Mouse (Mus musculus) embryonic facial prominence, embryonic 12.5 days (tissue): ENCODE data around the gene Lmntd1. TPM values are rescaled to one million over a fixed set of nuclear protein-coding genes. Genes with fewer than 3 reads are reported as not detected.

Experiments used
- ATAC-seq: fragments of 200-750 bp; cut with Nextera tagmentation; 2 replicates; pipeline ENCODE4 v1.8.0; 2017; ENCODE audit not compliant: insufficient number of reproducible peaks, insufficient read depth, low FRiP score, low TSS enrichment
- H3K27ac ChIP-seq: fragments of 300-500 bp; sonication (generic); 2 replicates; pipeline ENCODE4 v1.5.1; 2016; ENCODE audit warnings: mild to moderate bottlenecking
- H3K27me3 ChIP-seq: fragments of 300-500 bp; sonication (generic); 2 replicates; pipeline ENCODE4 v1.6.1; 2016; ENCODE audit warnings: mild to moderate bottlenecking, moderate library complexity
- H3K36me3 ChIP-seq: fragments of 300-500 bp; sonication (generic); 2 replicates; pipeline ENCODE4 v1.6.1; 2016; ENCODE audit warnings: mild to moderate bottlenecking
- H3K4me1 ChIP-seq: fragments of 300-500 bp; sonication (generic); 2 replicates; pipeline ENCODE4 v1.6.1; 2016
- H3K4me2 ChIP-seq: fragments of 300-500 bp; sonication (generic); replicated peaks from 2 replicates; pipeline ENCODE4 v1.6.1; 2016; ENCODE audit warnings: mild to moderate bottlenecking, moderate library complexity
- H3K4me3 ChIP-seq: fragments of 300-500 bp; sonication (generic); 2 replicates; pipeline ENCODE4 v1.5.1; 2016; ENCODE audit warnings: mild to moderate bottlenecking
- H3K9ac ChIP-seq: fragments of 300-500 bp; sonication (generic); 2 replicates; pipeline ENCODE4 v1.6.1; 2016; ENCODE audit warnings: mild to moderate bottlenecking, moderate library complexity
- H3K9me3 ChIP-seq: fragments of 300-500 bp; sonication (generic); 2 replicates; pipeline ENCODE4 v1.6.1; 2016; ENCODE audit warnings: mild to moderate bottlenecking, moderate library complexity
- WGBS: fragments of 180-500 bp; shearing (Covaris S2); methylation state at CpG from one replicate; pipeline ENCODE4 v1.1.7; 2016; 5-methylcytosine and 5-hydroxymethylcytosine counted together
- polyA plus RNA-seq: library from polyadenylated mRNA; unstranded; fragments of >200 nt; fragmentation: Nextera tagmentation; extraction: Ambion mirVana; gene quantifications from 2 replicates; pipeline ENCODE4 v1.2.1, GENCODE M21; 2016

The Lmntd1 gene
- polyA plus RNA-seq, 1 experiment from 2014 or later, result 0.19 TPM

GRCm38 (mm10) chr6:145442786-145443185, 171.3 kb downstream of the Lmntd1 start:
- ATAC-seq, result no peak
- 56% methylated on average over 13 of the region's 13 CpGs for WGBS
- peaks cover 16% of the 10 kb centered on the region for H3K4me1 ChIP-seq

DNA sequence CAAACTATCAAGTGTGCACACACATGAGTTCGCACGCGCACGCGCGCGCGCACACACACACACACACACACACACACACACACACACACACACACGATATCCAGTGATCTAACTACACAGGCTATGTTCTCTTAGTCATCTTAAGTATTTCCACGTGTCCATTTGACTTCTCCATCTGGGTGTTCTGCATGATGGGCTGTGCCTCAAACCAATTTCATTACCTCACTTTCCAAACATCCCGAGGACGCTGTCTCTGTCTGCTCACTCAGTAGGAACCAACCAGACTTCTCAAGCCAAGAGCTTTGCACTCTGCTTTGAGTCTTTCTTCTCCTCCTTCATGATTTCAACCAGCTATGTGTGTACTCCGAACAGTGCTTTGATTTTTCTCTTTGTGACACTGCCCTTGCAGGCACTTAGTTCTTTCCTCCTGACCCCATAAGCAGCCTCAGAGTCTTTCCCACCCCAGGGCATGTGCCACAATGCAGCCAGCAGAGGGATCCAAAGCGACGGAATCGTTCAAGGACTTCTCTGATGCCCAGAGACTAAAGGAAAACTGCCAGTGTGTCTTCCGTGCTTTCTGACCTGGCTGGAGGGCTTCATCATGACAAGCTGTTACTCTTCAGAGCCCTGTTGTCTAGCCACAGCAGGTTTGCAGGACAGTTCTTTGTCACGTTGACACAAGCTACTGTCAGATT, 172.6 kb downstream of the Lmntd1 start:
- H3K4me3 ChIP-seq, result no peak overlapping the region
- WGBS, result 53% methylated on average over 18 of the region's 18 CpGs
- no peak for ATAC-seq
- H3K9ac ChIP-seq, result no peak overlapping the region
- H3K27ac ChIP-seq, result peak overlapping the region; percentile 80
- H3K4me2 ChIP-seq, result no peak overlapping the region
- H3K36me3 ChIP-seq, result no peaks in the 10 kb centered on the region
- H3K4me1 ChIP-seq, result peaks cover 16% of the 10 kb centered on the region
- H3K27me3 ChIP-seq, result no peaks in the 10 kb centered on the region
- H3K9me3 ChIP-seq, result no peaks in the 10 kb centered on the region

More at GRCm38 (mm10) chr6:145442786-145443185, 171.3 kb downstream of the Lmntd1 start:
- Histone ChIP-seq H3K27ac (no peak overlapping the region), H3K4me3 (no peak overlapping the region), H3K27me3 (no peaks in the 10 kb centered on the region), H3K9ac (no peak overlapping the region), H3K9me3 (no peaks in the 10 kb centered on the region), H3K4me2 (no peak overlapping the region), H3K36me3 (no peaks in the 10 kb centered on the region)

- no peaks in the 10 kb centered on the region for H3K9me3 ChIP-seq
- 80% methylated on average over 5 of the region's 5 CpGs for WGBS
- H3K36me3 ChIP-seq, result no peaks in the 10 kb centered on the region
- peaks cover 11% of the 10 kb centered on the region; the same call in 1 of the 2 replicates for H3K4me1 ChIP-seq
- H3K27me3 ChIP-seq, result no peaks in the 10 kb centered on the region
- no peak overlapping the region for H3K4me3 ChIP-seq
- no peak overlapping the region for H3K9ac ChIP-seq
- no peak overlapping the region for H3K4me2 ChIP-seq
- no peak overlapping the region for H3K27ac ChIP-seq
- ATAC-seq, result no peak
Measured at GRCm38 (mm10) chr6:145438851-145439250, 175.3 kb downstream of the Lmntd1 start.

DNA sequence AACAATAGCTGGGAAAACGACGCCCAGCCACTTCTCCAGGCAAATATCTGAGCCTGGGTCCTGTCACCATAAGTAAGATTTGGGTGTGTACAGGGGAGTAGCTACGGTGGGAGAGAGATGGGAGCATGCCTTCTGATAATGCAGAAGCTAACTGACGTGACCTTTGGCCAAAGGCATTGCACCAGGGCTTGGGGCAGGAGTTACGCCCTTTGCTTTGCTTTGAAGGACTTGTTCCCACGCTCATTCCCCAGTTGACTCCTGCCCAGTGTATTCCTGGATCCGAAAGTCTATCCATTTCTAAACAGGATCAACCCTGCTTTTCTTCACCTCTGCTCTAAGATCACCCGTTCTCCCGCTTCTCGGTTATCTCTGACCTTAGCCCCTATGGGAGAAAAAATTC, 178.4 kb downstream of the Lmntd1 start:
- no peak overlapping the region for H3K4me3 ChIP-seq
- no peak overlapping the region for H3K4me2 ChIP-seq
- H3K27ac ChIP-seq, result no peak overlapping the region
- no peak for ATAC-seq
- no peaks in the 10 kb centered on the region for H3K9me3 ChIP-seq
- WGBS, result 81% methylated on average over 10 of the region's 10 CpGs
- H3K27me3 ChIP-seq, result no peaks in the 10 kb centered on the region
- H3K4me1 ChIP-seq, result peaks cover 22% of the 10 kb centered on the region
- no peaks in the 10 kb centered on the region for H3K36me3 ChIP-seq
- no peak overlapping the region for H3K9ac ChIP-seq

DNA sequence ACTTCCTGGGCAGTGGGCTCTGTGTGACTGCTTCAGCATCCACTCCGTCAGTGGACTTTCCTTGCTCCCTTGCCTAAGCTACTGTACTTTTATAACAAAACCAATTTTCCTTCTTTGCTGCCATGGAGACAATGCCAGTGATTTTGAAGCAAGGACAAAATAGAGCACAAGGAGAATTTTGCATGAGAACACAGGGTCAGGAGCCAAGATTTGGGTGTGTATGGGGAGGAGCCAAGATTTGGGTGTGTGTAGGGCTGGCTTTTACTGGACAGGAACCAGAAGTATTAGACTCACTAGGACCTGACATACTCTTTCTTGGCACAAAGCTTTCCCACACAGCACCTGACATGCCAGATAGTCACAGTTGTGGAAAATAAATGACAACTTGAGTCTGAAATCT, 179.0 kb downstream of the Lmntd1 start:
- no peak overlapping the region for H3K27ac ChIP-seq
- no peaks in the 10 kb centered on the region for H3K9me3 ChIP-seq
- no peak overlapping the region for H3K4me3 ChIP-seq
- H3K36me3 ChIP-seq, result no peaks in the 10 kb centered on the region
- H3K4me2 ChIP-seq, result no peak overlapping the region
- no peak for ATAC-seq
- WGBS, result 94% methylated on average over 1 of the region's 1 CpGs
- H3K4me1 ChIP-seq, result peaks cover 22% of the 10 kb centered on the region
- H3K27me3 ChIP-seq, result no peaks in the 10 kb centered on the region
- H3K9ac ChIP-seq, result no peak overlapping the region

GRCm38 (mm10) chr6:145433897-145434296, 180.2 kb downstream of the Lmntd1 start:
- WGBS, result 78% methylated on average over 8 of the region's 8 CpGs

GRCm38 (mm10) chr6:145432711-145433708, 181.1 kb downstream of the Lmntd1 start:
- Histone ChIP-seq H3K27ac (peak overlapping the region; percentile 91), H3K9me3 (no peaks in the 10 kb centered on the region), H3K4me2 (no peak overlapping the region), H3K4me1 (peaks cover 22% of the 10 kb centered on the region), H3K9ac (no peak overlapping the region), H3K4me3 (no peak overlapping the region), H3K36me3 (no peaks in the 10 kb centered on the region), H3K27me3 (0 out of 2 replicates have a peak, but pooled peaks cover 3% of the 10 kb centered on the region)
- WGBS, result 50% methylated on average over 11 of the region's 11 CpGs
- peak; percentile 62 for ATAC-seq

More at GRCm38 (mm10) chr6:145433897-145434296, 180.2 kb downstream of the Lmntd1 start:
- H3K9me3 ChIP-seq, result no peaks in the 10 kb centered on the region
- no peak for ATAC-seq
- no peak overlapping the region for H3K4me2 ChIP-seq
- H3K36me3 ChIP-seq, result no peaks in the 10 kb centered on the region
- H3K4me1 ChIP-seq, result peaks cover 22% of the 10 kb centered on the region
- no peak overlapping the region for H3K4me3 ChIP-seq
- no peak overlapping the region for H3K27ac ChIP-seq
- H3K27me3 ChIP-seq, result 0 out of 2 replicates have a peak, but pooled peaks cover under 1% of the 10 kb centered on the region
- no peak overlapping the region for H3K9ac ChIP-seq

DNA sequence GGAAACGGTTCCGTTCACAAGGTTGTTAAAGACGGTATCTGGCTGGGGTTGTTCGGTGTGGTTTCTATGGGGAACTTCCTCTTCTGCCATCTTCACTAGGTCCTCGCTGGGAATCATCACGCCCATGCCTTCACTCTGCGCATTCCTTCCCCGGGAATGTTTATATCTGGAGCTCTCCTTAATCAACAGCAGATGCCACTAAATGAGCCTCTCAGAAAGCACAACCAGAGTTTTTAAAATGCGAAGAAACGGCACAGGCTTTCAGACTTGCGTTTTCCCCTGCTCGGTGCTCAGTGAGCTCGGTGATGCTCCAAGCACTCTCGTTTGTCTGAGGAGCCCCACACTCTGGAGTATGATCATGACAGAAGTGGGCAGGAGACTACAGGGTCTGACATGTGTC, 182.4 kb downstream of the Lmntd1 start:
- 0 out of 2 replicates have a peak, but pooled peaks cover 3% of the 10 kb centered on the region for H3K27me3 ChIP-seq
- no peaks in the 10 kb centered on the region for H3K36me3 ChIP-seq
- H3K9ac ChIP-seq, result no peak overlapping the region
- no peak overlapping the region for H3K4me3 ChIP-seq
- H3K9me3 ChIP-seq, result no peaks in the 10 kb centered on the region
- ATAC-seq, result 0 out of 2 replicates have a peak, but pooled peaks have one; percentile 29
- peak overlapping the region; percentile 91 for H3K27ac ChIP-seq
- WGBS, result 33% methylated on average over 14 of the region's 14 CpGs
- peaks cover 22% of the 10 kb centered on the region for H3K4me1 ChIP-seq
- H3K4me2 ChIP-seq, result peak overlapping the region; percentile 42

GRCm38 (mm10) chr6:145427411-145427810, 186.7 kb downstream of the Lmntd1 start:
- no peak overlapping the region for H3K9ac ChIP-seq
- H3K4me1 ChIP-seq, result peaks cover 14% of the 10 kb centered on the region
- H3K9me3 ChIP-seq, result no peaks in the 10 kb centered on the region
- H3K36me3 ChIP-seq, result no peaks in the 10 kb centered on the region
- ATAC-seq, result no peak
- WGBS, result 76% methylated on average over 15 of the region's 15 CpGs
- no peak overlapping the region for H3K27ac ChIP-seq
- no peak overlapping the region for H3K4me3 ChIP-seq
- H3K4me2 ChIP-seq, result no peak overlapping the region
- H3K27me3 ChIP-seq, result 0 out of 2 replicates have a peak, but pooled peaks cover 3% of the 10 kb centered on the region

- Histone ChIP-seq H3K4me2 (no peak overlapping the region), H3K36me3 (no peaks in the 10 kb centered on the region), H3K9me3 (no peaks in the 10 kb centered on the region), H3K27me3 (0 out of 2 replicates have a peak, but pooled peaks cover 3% of the 10 kb centered on the region), H3K4me3 (no peak overlapping the region), H3K4me1 (peaks cover 7% of the 10 kb centered on the region), H3K9ac (no peak overlapping the region), H3K27ac (no peak overlapping the region)
- no peak for ATAC-seq
- 76% methylated on average over 10 of the region's 10 CpGs for WGBS
Measured at GRCm38 (mm10) chr6:145426501-145426900, 187.6 kb downstream of the Lmntd1 start.

DNA sequence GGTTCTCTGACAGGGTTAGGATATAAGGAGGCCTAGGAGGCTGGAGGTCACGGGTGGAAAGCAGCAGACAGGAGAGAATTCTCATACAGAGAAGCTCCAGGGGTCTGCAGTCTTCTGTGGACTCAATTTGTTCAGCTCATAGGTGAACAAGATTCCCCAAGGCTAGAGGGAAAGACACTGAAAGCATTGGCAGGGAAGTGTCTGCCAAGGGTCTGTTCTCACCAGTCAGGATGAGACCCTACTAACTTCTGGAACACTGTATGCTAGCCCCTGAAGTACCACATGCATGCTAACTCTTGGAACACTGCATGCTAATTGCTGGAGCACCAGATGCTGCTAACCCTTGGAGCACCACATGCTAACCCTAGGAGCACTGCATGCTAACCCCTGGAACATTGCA, 190.0 kb downstream of the Lmntd1 start:
- no peak overlapping the region for H3K4me2 ChIP-seq
- peaks cover 4% of the 10 kb centered on the region; the same call in 1 of the 2 replicates for H3K4me1 ChIP-seq
- H3K27ac ChIP-seq, result no peak overlapping the region
- H3K9me3 ChIP-seq, result no peaks in the 10 kb centered on the region
- 0 out of 2 replicates have a peak, but pooled peaks cover 3% of the 10 kb centered on the region for H3K27me3 ChIP-seq
- no peak for ATAC-seq
- H3K36me3 ChIP-seq, result no peaks in the 10 kb centered on the region
- no peak overlapping the region for H3K4me3 ChIP-seq
- no peak overlapping the region for H3K9ac ChIP-seq
- 69% methylated on average over 1 of the region's 1 CpGs for WGBS
